Mouse (Mus musculus) limb, embryonic 15.5 days (tissue): ENCODE measurements around the gene Plekha1. TPM values are rescaled to one million over a fixed set of nuclear protein-coding genes. Genes with fewer than 3 reads are reported as not detected.

Experiments
- ATAC-seq: fragments of 200-750 bp; cut with Nextera tagmentation; 2 replicates; pipeline ENCODE4 v1.8.0; 2017; ENCODE audit warnings: low read depth, moderate TSS enrichment; ENCODE audit not compliant: insufficient number of reproducible peaks, low FRiP score, low TSS enrichment
- H3K27ac ChIP-seq: fragments of 300-500 bp; sonication (generic); 2 replicates; pipeline ENCODE4 v1.5.1; 2015; ENCODE audit warnings: moderate library complexity, mild to moderate bottlenecking, inconsistent platforms
- H3K27me3 ChIP-seq: fragments of 300-500 bp; sonication (generic); 2 replicates; pipeline ENCODE4 v1.6.1; 2015; ENCODE audit warnings: inconsistent platforms
- H3K36me3 ChIP-seq: fragments of 300-500 bp; sonication (generic); 2 replicates; pipeline ENCODE4 v1.6.1; 2015; ENCODE audit warnings: inconsistent platforms
- H3K4me1 ChIP-seq: fragments of 300-500 bp; sonication (generic); 2 replicates; pipeline ENCODE4 v1.6.1; 2015; ENCODE audit warnings: inconsistent platforms
- H3K4me2 ChIP-seq: fragments of 300-500 bp; sonication (generic); 2 replicates; pipeline ENCODE4 v1.6.1; 2015; ENCODE audit warnings: mild to moderate bottlenecking, inconsistent platforms
- H3K4me3 ChIP-seq: fragments of 300-500 bp; sonication (generic); 2 replicates; pipeline ENCODE4 v1.5.1; 2015; ENCODE audit warnings: mild to moderate bottlenecking, inconsistent platforms
- H3K9ac ChIP-seq: fragments of 300-500 bp; sonication (generic); 2 replicates; pipeline ENCODE4 v1.6.1; 2015; ENCODE audit warnings: inconsistent platforms
- H3K9me3 ChIP-seq: fragments of 300-500 bp; sonication (generic); 2 replicates; pipeline ENCODE4 v1.6.1; 2016; ENCODE audit warnings: inconsistent platforms
- WGBS: fragments of 180-500 bp; shearing (Covaris S2); methylation state at CpG from one replicate; pipeline ENCODE4 v1.1.7; 2015; 5-methylcytosine and 5-hydroxymethylcytosine counted together
- polyA plus RNA-seq: library from polyadenylated mRNA; unstranded; fragments of >200 nt; fragmentation: Nextera tagmentation; extraction: Ambion mirVana; gene quantifications from 2 replicates; pipeline ENCODE4 v1.2.1, GENCODE M21; 2015

The Plekha1 gene
- polyA plus RNA-seq, 1 experiment from 2014 or later = 55.0 TPM

DNA sequence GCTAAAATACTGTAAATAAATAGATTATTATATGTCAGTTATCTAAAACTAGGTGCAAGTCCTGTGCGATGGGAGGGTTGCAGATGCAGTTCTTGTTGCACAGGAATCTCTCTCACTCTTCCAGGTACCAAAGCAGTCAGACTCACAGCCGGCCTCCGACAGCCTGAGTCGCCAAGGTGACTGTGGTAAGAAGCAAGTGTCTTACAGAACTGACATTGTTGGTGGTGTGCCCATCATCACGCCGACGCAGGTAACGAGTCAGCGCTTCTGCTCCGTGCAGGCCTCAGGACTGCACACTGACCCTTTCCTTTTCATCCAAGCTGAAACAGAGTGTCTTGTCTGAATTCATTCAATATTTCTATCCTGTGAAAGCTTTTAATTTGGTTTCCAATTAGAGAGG, 31.6 kb downstream of the Plekha1 start:
- peaks cover 39% of the 10 kb centered on the region for H3K36me3 ChIP-seq
- H3K4me1 ChIP-seq = no peaks in the 10 kb centered on the region
- ATAC-seq = no peak
- H3K9me3 ChIP-seq = no peaks in the 10 kb centered on the region
- H3K9ac ChIP-seq = no peak overlapping the region
- no peak overlapping the region for H3K27ac ChIP-seq
- H3K27me3 ChIP-seq = no peaks in the 10 kb centered on the region
- no peak overlapping the region for H3K4me2 ChIP-seq
- no peak overlapping the region for H3K4me3 ChIP-seq
- WGBS = 94% methylated on average over 10 of the region's 10 CpGs

DNA sequence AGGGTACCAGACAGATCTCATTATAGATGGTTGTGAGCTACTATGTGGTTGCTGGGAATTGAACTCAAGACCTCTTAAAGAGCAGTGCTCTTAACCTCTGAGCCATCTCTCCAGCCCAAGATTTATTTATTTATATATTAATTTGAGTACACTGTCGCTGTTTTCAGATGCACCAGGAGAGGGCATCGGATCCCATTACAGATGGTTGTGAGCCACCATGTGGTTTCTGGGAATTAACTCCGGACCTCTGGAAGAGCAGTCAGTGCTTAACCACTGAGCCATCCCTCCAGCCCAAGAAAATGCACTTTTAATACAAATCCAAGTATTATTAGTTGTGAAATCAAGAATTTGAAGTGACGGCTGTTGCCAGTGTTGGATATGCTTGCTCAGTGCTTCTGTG, 32.8 kb downstream of the Plekha1 start:
- no peak for ATAC-seq
- no peak overlapping the region for H3K27ac ChIP-seq
- H3K4me1 ChIP-seq = no peaks in the 10 kb centered on the region
- 82% methylated on average over 4 of the region's 4 CpGs for WGBS
- H3K36me3 ChIP-seq = peaks cover 31% of the 10 kb centered on the region
- no peaks in the 10 kb centered on the region for H3K9me3 ChIP-seq
- H3K9ac ChIP-seq = no peak overlapping the region
- no peak overlapping the region for H3K4me3 ChIP-seq
- H3K27me3 ChIP-seq = no peaks in the 10 kb centered on the region
- H3K4me2 ChIP-seq = no peak overlapping the region

- peaks cover 29% of the 10 kb centered on the region for H3K36me3 ChIP-seq
- no peak overlapping the region for H3K27ac ChIP-seq
- no peaks in the 10 kb centered on the region for H3K4me1 ChIP-seq
- H3K9me3 ChIP-seq = no peaks in the 10 kb centered on the region
- 91% methylated on average over 5 of the region's 5 CpGs for WGBS
- no peak overlapping the region for H3K9ac ChIP-seq
- no peaks in the 10 kb centered on the region for H3K27me3 ChIP-seq
- no peak overlapping the region for H3K4me2 ChIP-seq
- H3K4me3 ChIP-seq = no peak overlapping the region
- ATAC-seq = no peak
Measured at GRCm38 (mm10) chr7:130900233-130900848, 34.8 kb downstream of the Plekha1 start.

DNA sequence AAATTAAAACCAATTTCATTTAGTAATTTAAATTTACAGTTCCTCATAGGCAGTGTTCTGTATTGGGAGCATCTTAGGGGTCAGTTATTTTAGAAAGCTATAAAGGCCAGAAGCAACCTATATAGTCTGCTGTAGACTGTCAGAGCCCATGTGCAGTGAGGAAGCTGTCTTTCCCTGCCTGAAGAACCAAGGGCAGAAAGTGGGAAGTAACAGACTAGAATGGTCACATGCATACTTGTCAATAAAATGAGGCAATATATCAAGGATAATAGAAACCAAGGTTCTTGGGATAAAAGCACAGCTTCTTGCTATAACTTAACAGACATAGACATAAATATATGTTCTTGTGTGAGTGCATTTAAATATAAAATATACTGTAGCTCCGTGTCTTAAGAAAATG, 37.4 kb downstream of the Plekha1 start:
- Histone ChIP-seq H3K36me3 (peaks cover 14% of the 10 kb centered on the region; the same call in 1 of the 2 replicates), H3K4me1 (no peaks in the 10 kb centered on the region), H3K9me3 (no peaks in the 10 kb centered on the region), H3K27ac (no peak overlapping the region), H3K4me2 (no peak overlapping the region), H3K27me3 (no peaks in the 10 kb centered on the region), H3K9ac (no peak overlapping the region), H3K4me3 (no peak overlapping the region)
- ATAC-seq = no peak
- 93% methylated on average over 1 of the region's 1 CpGs for WGBS

GRCm38 (mm10) chr7:130903505-130904074, 38.0 kb downstream of the Plekha1 start:
- peaks cover 15% of the 10 kb centered on the region; the same call in 1 of the 2 replicates for H3K36me3 ChIP-seq
- no peak overlapping the region for H3K9ac ChIP-seq
- no peak overlapping the region for H3K27ac ChIP-seq
- no peak overlapping the region for H3K4me3 ChIP-seq
- WGBS = 86% methylated on average over 16 of the region's 16 CpGs
- H3K4me1 ChIP-seq = no peaks in the 10 kb centered on the region
- H3K9me3 ChIP-seq = no peaks in the 10 kb centered on the region
- no peak for ATAC-seq
- no peak overlapping the region for H3K4me2 ChIP-seq
- no peaks in the 10 kb centered on the region for H3K27me3 ChIP-seq

GRCm38 (mm10) chr7:130904571-130905365, 39.2 kb downstream of the Plekha1 start:
- Histone ChIP-seq H3K36me3 (peaks cover 17% of the 10 kb centered on the region; the same call in 1 of the 2 replicates), H3K4me1 (no peaks in the 10 kb centered on the region), H3K9ac (no peak overlapping the region), H3K4me3 (no peak overlapping the region), H3K27ac (no peak overlapping the region), H3K4me2 (no peak overlapping the region), H3K27me3 (no peaks in the 10 kb centered on the region), H3K9me3 (no peaks in the 10 kb centered on the region)
- ATAC-seq = no peak
- 86% methylated on average over 13 of the region's 13 CpGs for WGBS

DNA sequence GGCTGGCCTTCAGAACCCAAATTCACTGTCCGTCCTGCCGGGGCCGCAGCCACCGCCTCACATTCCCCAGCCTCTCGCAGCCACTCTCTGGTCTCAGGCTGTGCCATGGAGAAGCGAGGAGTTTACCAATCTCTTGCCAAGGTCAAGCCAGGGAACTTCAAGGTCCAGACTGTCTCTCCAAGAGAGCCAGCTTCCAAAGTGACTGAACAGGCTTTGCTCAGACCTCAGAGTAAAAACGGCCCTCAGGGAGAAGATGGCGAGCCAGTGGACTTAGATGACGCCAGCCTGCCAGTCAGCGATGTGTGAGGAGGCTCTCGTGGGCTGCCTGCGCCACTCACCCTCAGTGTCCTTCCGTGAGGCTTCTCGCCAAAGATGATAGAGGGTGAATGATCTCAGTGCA, 45.3 kb downstream of the Plekha1 start:
- H3K36me3 ChIP-seq = peaks cover 25% of the 10 kb centered on the region
- no peaks in the 10 kb centered on the region for H3K9me3 ChIP-seq
- no peak for ATAC-seq
- no peak overlapping the region for H3K27ac ChIP-seq
- no peak overlapping the region for H3K4me3 ChIP-seq
- no peaks in the 10 kb centered on the region for H3K27me3 ChIP-seq
- H3K4me2 ChIP-seq = no peak overlapping the region
- WGBS = 90% methylated on average over 14 of the region's 14 CpGs
- H3K9ac ChIP-seq = no peak overlapping the region
- H3K4me1 ChIP-seq = no peaks in the 10 kb centered on the region

DNA sequence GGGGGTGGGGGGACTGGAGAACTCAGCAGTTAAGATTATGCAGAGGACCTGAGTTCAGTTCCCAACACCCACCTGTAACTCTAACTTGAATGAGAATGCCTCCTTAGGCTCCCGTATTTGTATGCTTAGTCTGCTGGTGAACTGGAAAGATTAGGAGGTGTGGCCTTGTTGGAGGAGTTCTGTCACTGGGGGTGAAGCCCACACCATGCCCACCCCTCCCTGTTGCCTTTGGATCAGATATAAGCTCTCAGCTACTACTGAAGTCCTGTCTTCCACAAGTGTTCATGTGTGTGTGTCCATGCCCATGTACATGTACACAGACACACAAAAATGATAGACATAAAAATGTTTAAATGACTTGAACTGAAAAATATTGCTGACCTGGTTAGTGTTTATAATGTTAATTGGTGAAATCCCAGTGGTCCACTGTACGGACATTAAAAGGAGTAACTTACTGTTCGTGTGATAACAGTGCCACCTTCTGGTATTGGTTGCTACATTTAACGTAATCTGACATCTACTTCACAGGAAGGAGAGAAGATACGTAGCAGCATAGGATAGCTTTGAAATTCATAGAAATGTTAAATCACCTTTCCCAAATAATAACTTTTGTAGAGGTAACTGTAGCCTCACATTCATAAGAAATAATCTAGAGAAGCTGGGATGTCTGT, 49.3 kb downstream of the Plekha1 start:
- Histone ChIP-seq H3K27me3 (no peaks in the 10 kb centered on the region), H3K4me1 (no peaks in the 10 kb centered on the region), H3K9ac (no peak overlapping the region), H3K9me3 (no peaks in the 10 kb centered on the region), H3K36me3 (peaks cover 17% of the 10 kb centered on the region), H3K27ac (no peak overlapping the region), H3K4me3 (no peak overlapping the region), H3K4me2 (no peak overlapping the region)
- 49% methylated on average over 5 of the region's 5 CpGs for WGBS
- ATAC-seq = no peak

DNA sequence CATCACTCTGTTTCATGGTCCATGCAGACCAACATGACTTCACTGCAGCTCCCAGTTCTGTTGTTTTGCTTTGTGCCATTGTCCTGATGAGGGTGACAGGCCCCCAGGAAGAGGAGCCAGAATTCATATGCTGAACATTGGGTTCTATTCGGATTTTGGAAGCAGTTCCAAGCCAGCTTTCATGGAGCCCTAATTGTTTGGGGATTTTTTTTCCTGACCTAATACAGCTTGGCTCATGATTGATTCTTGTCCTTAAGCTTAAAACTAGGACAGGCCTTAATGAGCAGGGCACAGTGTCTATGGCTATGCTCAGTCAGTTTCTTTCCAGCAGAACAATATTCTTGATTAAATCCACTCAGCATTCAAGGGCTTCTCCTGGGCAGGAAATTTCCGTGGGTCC, 52.7 kb downstream of the Plekha1 start:
- 71% methylated on average over 2 of the region's 2 CpGs for WGBS
- Histone ChIP-seq H3K9me3 (no peaks in the 10 kb centered on the region), H3K27ac (no peak overlapping the region), H3K27me3 (no peaks in the 10 kb centered on the region), H3K36me3 (peaks cover 2% of the 10 kb centered on the region; the same call in 1 of the 2 replicates), H3K4me2 (no peak overlapping the region), H3K4me1 (0 out of 2 replicates have a peak, but pooled peaks cover under 1% of the 10 kb centered on the region), H3K9ac (no peak overlapping the region), H3K4me3 (no peak overlapping the region)
- ATAC-seq = no peak

DNA sequence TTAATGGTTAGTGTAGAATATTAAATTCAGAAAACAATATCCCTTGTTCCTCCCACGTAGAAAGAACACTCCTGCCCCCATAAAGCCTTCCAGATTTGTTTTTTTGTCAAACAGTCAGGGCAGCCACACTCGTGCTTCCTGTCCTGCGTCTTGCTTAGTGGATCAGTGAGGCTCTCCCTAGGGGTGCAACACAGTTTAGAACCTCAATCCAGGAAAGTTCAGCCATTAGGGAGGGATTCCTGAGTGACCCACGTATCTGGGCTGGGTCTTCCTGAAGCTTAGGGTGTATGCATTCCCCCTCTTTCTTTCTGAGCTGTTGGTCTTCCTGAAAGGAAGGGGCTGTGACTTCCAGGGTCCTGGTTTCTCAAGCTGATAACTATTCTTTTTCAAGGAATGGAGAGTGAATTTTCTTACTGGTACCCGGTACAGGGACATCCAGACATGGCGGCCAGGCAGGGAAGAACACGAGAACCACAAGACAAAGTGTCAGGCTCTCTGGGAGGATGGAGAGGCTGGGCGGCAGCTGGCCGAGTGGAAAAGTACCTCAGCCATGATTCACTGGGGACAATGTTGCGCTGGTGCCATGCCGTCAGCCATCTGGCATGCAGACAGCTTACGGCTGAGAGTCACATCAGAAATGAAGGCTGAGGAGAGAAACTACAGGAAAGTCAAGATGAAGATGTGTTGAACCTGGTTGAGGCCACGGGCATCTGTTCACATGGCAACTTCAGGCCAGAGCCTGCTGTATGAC, 57.6 kb downstream of the Plekha1 start:
- no peak overlapping the region for H3K4me2 ChIP-seq
- H3K27me3 ChIP-seq = no peaks in the 10 kb centered on the region
- H3K4me3 ChIP-seq = no peak overlapping the region
- no peaks in the 10 kb centered on the region for H3K9me3 ChIP-seq
- 0 out of 2 replicates have a peak, but pooled peaks cover 3% of the 10 kb centered on the region for H3K4me1 ChIP-seq
- ATAC-seq = no peak
- H3K9ac ChIP-seq = no peak overlapping the region
- H3K36me3 ChIP-seq = no peaks in the 10 kb centered on the region
- 59% methylated on average over 13 of the region's 13 CpGs for WGBS
- no peak overlapping the region for H3K27ac ChIP-seq

GRCm38 (mm10) chr7:130930401-130930800, 64.8 kb downstream of the Plekha1 start:
- no peak overlapping the region for H3K4me3 ChIP-seq
- H3K27ac ChIP-seq = no peak overlapping the region
- no peaks in the 10 kb centered on the region for H3K36me3 ChIP-seq
- peaks cover 6% of the 10 kb centered on the region for H3K4me1 ChIP-seq
- H3K9me3 ChIP-seq = no peaks in the 10 kb centered on the region
- ATAC-seq = no peak
- H3K9ac ChIP-seq = no peak overlapping the region
- WGBS = 72% methylated on average over 3 of the region's 3 CpGs
- peaks cover 26% of the 10 kb centered on the region for H3K27me3 ChIP-seq
- no peak overlapping the region for H3K4me2 ChIP-seq
